Comparison of ENCODE assay signal across 13 mouse cellular contexts in the genomic region with DNA sequence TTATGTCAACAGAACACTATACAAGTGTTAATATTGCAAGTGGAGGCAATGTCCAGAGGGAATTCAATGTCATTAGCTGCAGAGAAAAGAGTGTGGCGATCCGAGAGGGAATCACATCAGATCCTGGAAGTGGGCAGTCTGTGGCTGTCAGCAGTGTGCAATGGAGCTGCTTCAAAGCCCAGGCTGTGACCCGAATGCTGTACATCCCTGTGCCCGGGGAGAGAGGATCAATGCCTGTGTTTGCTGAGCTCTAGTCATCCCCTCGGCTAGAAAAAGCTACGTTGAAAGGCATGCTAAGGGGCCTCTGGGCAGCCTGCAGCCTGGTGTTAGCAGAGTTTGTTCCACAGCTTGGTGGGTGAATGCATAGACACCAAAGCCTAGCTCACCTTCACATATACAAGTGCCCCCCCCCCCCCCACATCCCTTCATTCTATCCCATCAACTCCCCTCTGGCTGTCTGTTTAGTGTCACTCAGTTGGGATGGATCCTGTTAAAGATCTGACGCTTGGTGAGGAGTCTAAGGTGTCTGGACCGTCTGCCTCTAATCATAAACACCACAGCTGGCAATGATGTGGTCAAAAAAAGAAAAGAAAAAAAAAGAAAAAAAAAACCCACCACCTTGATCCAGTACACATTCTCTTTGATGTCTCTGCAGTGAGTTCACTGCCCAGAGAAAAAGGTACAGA.
DNase-seq lines count a peak whose midpoint lies in the region; ATAC-seq lines count a peak whose summit lies in the region.
"Had no signal": no experiment of that assay in that cellular context is flagged by ENCODE, and none has a peak within 500 bp of the region (broad histone marks: within the 10 kb centered on the region; RNA-seq: fewer than 3 reads in every experiment).

No protein-coding gene starts in this region.

- no peaks in the 10 kb centered on the region for H3K27me3 ChIP-seq in neural tube, embryonic 12.5 days (replicated peaks)
- no peaks in the 10 kb centered on the region for H3K27me3 ChIP-seq in forebrain, embryonic 14.5 days (replicated peaks; ENCODE audit: control insufficient read depth, insufficient read depth, low read length)
- no peaks in the 10 kb centered on the region; the same call in 1 of the 2 replicates for H3K27me3 ChIP-seq in midbrain, embryonic 10.5 days (ENCODE audit: low read depth, poor library complexity, severe bottlenecking)
- H3K27me3 ChIP-seq: embryonic facial prominence, embryonic 13.5 days; liver, embryonic 15.5 days had no signal

- WGBS in neural tube, embryonic 12.5 days: 18% methylated on average over 8 of the region's 8 CpGs
- 31% methylated on average over 8 of the region's 8 CpGs for WGBS in forebrain, embryonic 14.5 days
- 23% methylated on average over 8 of the region's 8 CpGs for WGBS in midbrain, embryonic 10.5 days

- no peak overlapping the region for H3K27ac ChIP-seq in neural tube, embryonic 12.5 days
- no peak overlapping the region for H3K27ac ChIP-seq in forebrain, embryonic 14.5 days (ENCODE audit: low read depth, low read length)
- peak overlapping the region; percentile 59; the same call in 1 of the 2 replicates for H3K27ac ChIP-seq in midbrain, embryonic 10.5 days (replicated peaks)
- H3K27ac ChIP-seq: liver, embryonic 15.5 days had no signal

- DNase-seq in neural tube, embryonic 10.5 days (ENCODE audit: extremely low spot score, low spot score): no peak
- peak; percentile 33 for DNase-seq in forebrain, embryonic 14.5 days (ENCODE audit: low spot score)
- peak; percentile 55 for DNase-seq in midbrain, embryonic 10.5 days (ENCODE audit: low spot score)
- DNase-seq in thymus, postnatal 14 days: no peak
- DNase-seq in urinary bladder, adult 2 months (ENCODE audit: low spot score): no peak
- DNase-seq in gastrocnemius, postnatal 36 days: no peak
- DNase-seq: cerebellum, adult 11 months; kidney, postnatal 4 days; right cerebral cortex, postnatal 25 days had no signal

- H3K4me3 ChIP-seq in neural tube, embryonic 12.5 days: no peak overlapping the region
- no peak overlapping the region for H3K4me3 ChIP-seq in forebrain, embryonic 14.5 days (ENCODE audit: low read depth, low read length)
- no peak overlapping the region for H3K4me3 ChIP-seq in midbrain, embryonic 10.5 days
- H3K4me3 ChIP-seq: embryonic facial prominence, embryonic 13.5 days; liver, embryonic 15.5 days had no signal

- H3K36me3 ChIP-seq in neural tube, embryonic 12.5 days: no peaks in the 10 kb centered on the region
- H3K36me3 ChIP-seq in forebrain, embryonic 14.5 days (ENCODE audit: control insufficient read depth, insufficient read depth, low read length): no peaks in the 10 kb centered on the region
- no peaks in the 10 kb centered on the region for H3K36me3 ChIP-seq in midbrain, embryonic 10.5 days
- H3K36me3 ChIP-seq: embryonic facial prominence, embryonic 13.5 days; liver, embryonic 15.5 days had no signal

- peaks cover 11% of the 10 kb centered on the region for H3K4me1 ChIP-seq in neural tube, embryonic 12.5 days
- peaks cover 7% of the 10 kb centered on the region; the same call in 1 of the 2 replicates for H3K4me1 ChIP-seq in forebrain, embryonic 14.5 days (ENCODE audit: control insufficient read depth, insufficient read depth, low read length)
- H3K4me1 ChIP-seq in midbrain, embryonic 10.5 days: peaks cover 34% of the 10 kb centered on the region
- H3K4me1 ChIP-seq: liver, embryonic 15.5 days had no signal

- ATAC-seq in neural tube, embryonic 12.5 days (ENCODE audit: low FRiP score, low read depth): no peak
- ATAC-seq in forebrain, embryonic 14.5 days: peak; percentile 40; the same call in 1 of the 2 replicates
- ATAC-seq: inflammation-experienced regulatory T-cells, adult 6 months had no signal

- intact Hi-C loops in gastrocnemius, postnatal 36 days (cut with DNase I): no loop called here

- peak overlapping the region; percentile 24; the same call in 1 of the 2 replicates for H3K4me2 ChIP-seq in neural tube, embryonic 12.5 days (replicated peaks)
- no peak overlapping the region for H3K4me2 ChIP-seq in forebrain, embryonic 14.5 days (ENCODE audit: low read length)
- H3K4me2 ChIP-seq: embryonic facial prominence, embryonic 13.5 days; liver, embryonic 15.5 days had no signal

- no peaks in the 10 kb centered on the region for H3K9me3 ChIP-seq in neural tube, embryonic 12.5 days
- no peaks in the 10 kb centered on the region for H3K9me3 ChIP-seq in forebrain, embryonic 14.5 days (replicated peaks; ENCODE audit: control insufficient read depth, low read length)
- no peaks in the 10 kb centered on the region for H3K9me3 ChIP-seq in midbrain, embryonic 10.5 days (replicated peaks)
- H3K9me3 ChIP-seq: embryonic facial prominence, embryonic 13.5 days; liver, embryonic 15.5 days had no signal

- H3K9ac ChIP-seq in neural tube, embryonic 12.5 days: no peak overlapping the region
- H3K9ac ChIP-seq in forebrain, embryonic 14.5 days (ENCODE audit: low read length): no peak overlapping the region
- H3K9ac ChIP-seq: embryonic facial prominence, embryonic 13.5 days; liver, embryonic 15.5 days had no signal

Comparison
In these comparisons a context has a peak if more than half of its experiments do, and no peak if none do; other contexts are left out.
1. DNase-seq: peak in forebrain, embryonic 14.5 days (single experiment) and midbrain, embryonic 10.5 days (single experiment); none in neural tube, embryonic 10.5 days (single experiment), thymus, postnatal 14 days (single experiment), urinary bladder, adult 2 months (single experiment) and gastrocnemius, postnatal 36 days (0 of 2).